Mouse (Mus musculus) cerebellum, postnatal 36 days (tissue): Measurements from ENCODE around the gene Rasgrp2.

ENCODE experiments used
- DNase-seq, 2 experiments: peaks; one replicate each; pipeline ENCODE4 v3.0.0; 2021 to 2022; ENCODE audit warnings: mixed read lengths in 2 of 2

Rasgrp2 gene

DNA sequence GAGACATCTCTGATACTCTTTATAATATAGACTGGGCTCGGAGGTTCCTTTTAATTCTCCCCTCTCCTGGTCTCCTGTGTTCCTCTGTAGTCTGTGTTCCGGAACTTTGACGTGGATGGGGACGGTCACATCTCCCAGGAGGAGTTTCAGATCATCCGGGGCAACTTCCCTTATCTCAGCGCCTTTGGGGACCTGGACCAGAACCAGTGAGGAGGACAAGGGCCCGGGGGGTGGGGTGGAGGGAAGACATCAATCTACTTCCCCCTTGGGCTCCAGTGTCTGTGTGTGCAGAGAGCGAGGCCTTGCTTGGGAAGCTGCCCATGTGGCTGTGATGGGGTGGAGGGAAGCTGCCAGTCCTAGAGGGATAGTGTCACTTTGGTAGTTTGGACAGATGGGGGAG is 9.6 kb downstream of the Rasgrp2 start:
- no peak for DNase-seq

- DNase-seq: no peak
These were observed 10.0 kb downstream of the Rasgrp2 start for GRCm38 (mm10) chr19:6409176-6409575.

DNA sequence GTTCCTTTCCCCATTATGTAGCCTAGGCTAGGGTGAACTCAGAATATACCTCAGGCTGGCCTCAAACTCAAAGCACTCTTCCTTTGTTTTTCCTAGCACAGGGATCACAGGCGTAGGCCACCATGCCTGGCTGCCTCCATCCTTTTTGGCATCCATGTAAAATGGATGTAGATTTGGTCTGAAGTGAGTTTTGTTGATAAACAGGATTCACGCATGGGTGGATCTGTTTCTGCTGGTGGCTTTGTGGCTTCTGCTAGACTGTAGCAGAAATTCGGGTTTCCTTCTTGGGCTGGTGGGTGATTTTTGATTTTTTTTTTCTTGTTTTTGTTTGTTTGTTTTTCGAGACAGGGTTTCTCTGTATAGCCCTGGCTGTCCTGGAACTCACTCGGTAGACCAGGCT is 10.8 kb downstream of the Rasgrp2 start:
- no peak for DNase-seq

GRCm38 (mm10) chr19:6412798-6413197 is 13.7 kb downstream of the Rasgrp2 start:
- DNase-seq: no peak

DNA sequence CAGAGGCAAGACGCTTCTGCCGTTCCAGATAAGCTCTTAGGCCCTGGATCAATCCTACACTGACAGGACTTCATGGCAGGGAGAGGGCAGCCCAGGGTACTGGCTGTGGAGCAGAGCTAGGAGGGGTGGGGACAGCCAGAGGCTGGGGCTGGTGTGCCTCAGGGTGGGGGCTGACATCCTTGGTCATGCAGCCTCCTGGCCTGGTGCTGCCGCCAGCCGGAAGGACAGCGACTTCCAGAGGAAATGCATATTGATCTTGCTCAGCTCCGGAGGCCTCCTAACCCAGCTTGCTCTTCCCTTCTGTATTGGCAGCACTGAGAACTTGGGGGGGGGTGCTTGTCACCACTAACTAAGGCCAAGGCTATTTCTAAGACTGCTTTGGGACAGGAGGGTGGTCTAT is 16.3 kb downstream of the Rasgrp2 start:
- no peak for DNase-seq

DNA sequence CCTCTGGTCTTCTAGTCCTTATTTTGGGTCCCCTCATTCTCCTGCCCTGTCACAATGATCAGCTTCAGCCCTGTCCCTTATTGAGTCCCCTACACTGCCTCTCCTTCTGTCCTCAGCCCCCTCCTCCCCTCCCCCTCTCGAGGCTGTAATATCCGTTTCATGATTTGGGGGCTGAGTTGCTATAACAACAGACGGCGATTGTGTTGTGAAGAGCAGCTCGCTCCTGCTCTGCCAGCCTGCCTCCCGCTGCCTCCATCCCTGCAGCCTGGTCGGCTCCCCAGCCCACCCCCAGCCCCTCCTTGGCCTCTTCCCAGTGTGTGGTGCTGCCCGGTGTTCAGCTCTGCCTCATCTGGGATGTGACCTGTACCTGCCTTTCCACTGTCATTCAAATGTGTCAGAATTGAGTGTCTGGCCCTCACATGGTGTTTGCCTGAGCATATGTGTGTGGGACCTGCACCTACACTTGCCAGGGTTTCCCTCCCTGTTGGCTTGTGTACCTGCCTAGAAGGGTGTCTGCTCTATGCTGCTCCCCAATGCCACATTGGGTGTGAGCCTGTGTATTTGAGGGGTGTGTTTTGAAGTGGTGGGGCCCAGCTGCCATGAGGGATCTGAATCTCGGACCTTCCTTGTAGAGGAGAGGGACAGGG is 17.1 kb downstream of the Rasgrp2 start:
- DNase-seq: no peak

DNA sequence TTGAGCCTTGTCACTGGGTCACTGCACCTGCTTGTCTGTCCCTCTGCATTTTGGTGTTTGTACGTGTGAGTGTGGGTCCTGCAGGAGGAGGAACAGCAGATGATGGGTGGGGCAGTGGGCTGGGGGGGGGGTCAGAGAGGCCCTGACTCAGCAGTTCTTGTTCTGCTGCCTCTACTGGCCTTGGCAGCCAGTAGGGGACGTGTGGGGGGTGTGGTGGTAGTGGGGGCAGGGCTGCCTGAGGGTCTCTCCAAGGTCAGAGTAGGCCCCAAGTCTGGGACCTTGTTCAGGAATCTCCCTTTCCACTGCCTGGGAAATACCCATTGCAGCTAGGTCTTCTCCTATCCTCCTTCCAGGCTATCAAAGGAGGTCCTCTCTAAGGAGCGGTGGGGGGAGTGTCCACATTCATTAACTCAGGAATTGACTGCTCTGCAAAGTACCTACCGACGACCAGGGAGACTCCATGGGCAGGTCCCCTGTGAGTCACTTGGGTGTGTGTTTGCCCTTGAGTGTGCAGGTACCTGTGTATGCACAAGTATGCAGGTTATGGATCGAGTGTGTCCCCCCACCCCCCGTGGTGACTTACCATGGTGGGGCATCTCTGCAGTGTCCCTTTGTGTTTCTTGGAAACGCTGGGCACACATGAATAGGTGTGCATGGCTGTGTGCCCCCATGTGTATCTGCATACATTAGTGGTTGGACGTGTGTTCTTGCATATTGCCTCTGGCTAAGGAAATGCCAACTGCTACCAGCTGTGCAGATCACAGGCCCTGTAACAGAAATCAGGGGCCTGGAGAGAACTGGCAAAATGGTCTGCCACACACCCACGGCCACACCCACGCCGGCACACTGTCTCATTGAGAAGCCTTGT is 18.0 kb downstream of the Rasgrp2 start:
- no peak for DNase-seq

GRCm38 (mm10) chr19:6418233-6418879 is 19.2 kb downstream of the Rasgrp2 start, which contains the start of gene Nrxn2:
Gene Nrxn2 (plus strand): TSS chr19:6418731.
- DNase-seq: peak; percentile 95 to 97

- no peak for DNase-seq
These were observed 20.0 kb downstream of the Rasgrp2 start for GRCm38 (mm10) chr19:6418984-6419692.

GRCm38 (mm10) chr19:6419805-6420310 is 20.7 kb downstream of the Rasgrp2 start:
- no peak for DNase-seq

DNA sequence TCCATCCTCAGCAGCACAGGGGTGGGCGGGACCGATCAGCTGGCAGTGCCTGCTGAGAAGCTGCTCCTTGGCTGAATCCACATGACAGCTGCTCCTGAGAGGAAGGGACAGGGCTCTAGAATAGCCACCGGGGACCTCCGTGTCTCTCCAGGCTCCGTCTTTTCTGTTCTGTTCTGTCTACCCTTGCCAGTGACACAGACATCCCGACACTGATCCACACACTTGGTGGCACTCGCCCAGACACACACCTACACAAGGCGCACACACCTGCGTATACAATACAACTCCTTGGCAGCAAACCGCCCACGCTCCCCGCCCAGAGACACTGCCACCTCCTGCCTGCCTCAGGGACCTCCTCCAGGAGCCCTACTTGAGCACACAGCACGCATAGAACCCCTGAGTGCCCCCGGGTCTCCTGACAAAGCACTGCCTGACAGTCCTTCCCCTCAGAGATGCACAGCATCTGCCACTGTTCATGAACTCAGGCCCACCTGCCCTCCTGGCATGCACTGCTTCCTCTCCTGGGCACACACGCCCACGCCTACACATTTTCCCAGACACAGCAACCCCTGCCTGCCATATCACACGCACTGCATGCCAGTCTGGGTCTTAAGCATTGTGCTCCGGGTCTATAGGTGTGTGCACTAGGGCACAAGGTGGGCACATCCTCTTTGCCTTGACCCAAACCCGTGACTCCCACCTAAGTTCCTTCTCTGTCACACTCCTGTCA is 21.5 kb downstream of the Rasgrp2 start:
- DNase-seq: peak; percentile 64 to 68

GRCm38 (mm10) chr19:6421211-6421590 is 22.1 kb downstream of the Rasgrp2 start:
- no peak for DNase-seq

- DNase-seq: no peak
These were observed 22.9 kb downstream of the Rasgrp2 start for GRCm38 (mm10) chr19:6422014-6422413.

DNA sequence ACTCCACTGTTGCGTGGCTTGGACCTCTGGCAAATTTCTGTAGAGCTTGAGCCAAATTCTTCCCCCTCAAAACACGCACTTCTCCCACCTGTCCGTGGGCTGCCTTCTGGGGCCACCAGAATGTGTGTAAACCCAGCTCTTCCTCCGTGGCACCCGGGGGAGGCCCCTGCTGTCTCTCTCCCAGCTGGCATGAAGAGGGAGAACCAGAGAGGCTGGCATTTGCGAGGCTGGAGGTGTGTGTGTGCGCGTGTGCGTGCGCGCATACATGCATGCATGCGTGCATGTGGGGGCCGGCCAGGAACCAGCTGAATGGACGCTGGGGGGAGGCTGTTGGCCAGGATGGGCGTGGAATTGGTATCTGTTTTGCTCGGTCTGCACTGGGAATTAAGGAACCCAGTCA is 24.1 kb downstream of the Rasgrp2 start:
- DNase-seq: no peak

- DNase-seq: no peak
These were observed 25.2 kb downstream of the Rasgrp2 start for GRCm38 (mm10) chr19:6424137-6424881.

- DNase-seq: no peak
These were observed 26.5 kb downstream of the Rasgrp2 start for GRCm38 (mm10) chr19:6425595-6425994.

DNA sequence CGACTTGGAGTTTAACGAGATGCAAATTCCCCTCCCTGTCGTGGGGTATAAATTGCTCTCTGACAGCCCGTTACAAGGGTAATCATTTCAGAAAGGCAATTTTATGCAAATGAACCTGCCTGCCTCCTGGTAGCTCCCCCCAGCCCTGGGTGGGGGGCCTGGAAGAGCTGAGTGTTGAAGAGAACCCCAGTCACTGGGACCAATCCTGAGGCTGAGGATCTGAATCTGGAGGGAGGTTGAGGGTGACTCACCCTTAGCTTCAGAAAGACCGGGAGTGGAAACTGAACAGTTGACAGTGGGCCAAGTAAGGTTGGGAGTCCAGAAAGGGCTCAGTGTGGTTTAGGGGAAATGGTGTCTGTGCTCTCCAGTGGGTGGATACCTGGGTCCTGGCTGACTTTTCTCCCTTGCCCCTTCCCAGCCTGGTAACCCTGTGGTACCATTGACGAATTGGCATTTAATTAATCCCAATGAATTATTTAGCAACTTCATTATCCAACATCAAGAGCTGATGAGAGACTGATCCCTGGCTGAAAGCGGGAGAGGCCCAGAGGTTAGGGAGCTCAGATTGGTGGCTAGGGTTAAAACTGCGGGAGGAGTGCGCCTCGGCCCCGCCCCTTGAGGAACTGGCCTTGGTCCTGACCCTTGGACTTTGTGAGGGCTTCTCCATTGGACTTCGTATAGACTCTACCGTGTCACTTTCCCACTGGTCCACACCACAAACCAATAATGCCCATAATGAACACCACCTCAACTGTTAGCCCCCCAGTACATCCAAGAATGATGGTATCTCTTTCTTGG is 27.8 kb downstream of the Rasgrp2 start:
- peak in 1 of 2 experiments; percentile 62 for DNase-seq

DNA sequence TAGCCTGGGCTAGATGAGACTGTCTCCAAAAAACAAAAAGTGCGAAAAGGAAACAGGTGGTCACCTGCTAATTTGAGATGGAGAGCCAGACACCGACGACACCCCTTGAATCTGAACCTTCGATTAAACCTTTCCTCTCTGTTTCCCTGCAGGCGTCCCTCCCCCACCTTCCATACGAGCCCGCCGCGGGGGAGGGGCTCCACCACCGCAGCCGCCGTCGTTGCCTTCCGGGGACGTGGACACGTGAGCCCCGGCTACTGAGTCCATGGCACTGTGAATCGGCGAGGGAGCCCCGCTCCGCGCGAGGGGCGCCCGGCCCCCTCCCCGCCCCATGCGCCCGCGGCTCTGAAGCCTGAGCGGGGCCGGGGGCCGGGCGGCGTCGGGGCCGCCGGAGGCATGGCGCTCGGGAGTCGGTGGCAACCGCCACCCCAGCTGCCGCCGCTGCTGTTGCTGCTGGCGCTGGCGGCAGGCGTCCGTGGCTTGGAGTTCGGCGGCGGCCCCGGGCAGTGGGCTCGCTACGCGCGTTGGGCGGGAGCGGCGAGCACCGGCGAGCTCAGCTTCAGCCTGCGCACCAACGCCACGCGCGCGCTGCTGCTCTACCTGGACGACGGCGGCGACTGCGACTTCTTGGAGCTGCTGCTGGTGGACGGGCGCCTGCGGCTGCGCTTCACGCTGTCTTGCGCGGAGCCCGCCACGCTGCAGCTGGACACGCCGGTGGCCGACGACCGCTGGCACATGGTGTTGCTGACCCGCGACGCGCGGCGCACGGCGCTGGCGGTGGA is 28.7 kb downstream of the Rasgrp2 start:
- DNase-seq: no peak

- peak in 1 of 2 experiments; percentile 37 for DNase-seq
These were observed 29.5 kb downstream of the Rasgrp2 start for GRCm38 (mm10) chr19:6428501-6429200.
